Mouse (Mus musculus): ENCODE measurements around the gene Tjp1. TPM values are rescaled to one million over a fixed set of nuclear protein-coding genes. Genes with fewer than 3 reads are reported as not detected.

Tjp1 gene
- polyA plus RNA-seq, 1 experiment from 2014 or later: 2.6 TPM

GRCm38 (mm10) chr7:65359774-65360173 is 167.8 kb downstream of the Tjp1 start:
- no peak for DNase-seq (ENCODE audit: low spot score)

GRCm38 (mm10) chr7:65357538-65357937 is 170.0 kb downstream of the Tjp1 start:
- DNase-seq (ENCODE audit: low spot score): no peak

GRCm38 (mm10) chr7:65356204-65356603 is 171.4 kb downstream of the Tjp1 start:
- no peak for DNase-seq (ENCODE audit: low spot score)

- no peak for DNase-seq (ENCODE audit: low spot score)
Observed at GRCm38 (mm10) chr7:65354908-65355307, 172.7 kb downstream of the Tjp1 start.

- no peak for DNase-seq (ENCODE audit: low spot score)
Observed at GRCm38 (mm10) chr7:65350348-65351079, 177.1 kb downstream of the Tjp1 start.

- no peak for DNase-seq (ENCODE audit: low spot score)
Observed at GRCm38 (mm10) chr7:65348540-65348939, 179.0 kb downstream of the Tjp1 start.

GRCm38 (mm10) chr7:65345314-65345713 is 182.3 kb downstream of the Tjp1 start:
- no peak for DNase-seq (ENCODE audit: low spot score)

GRCm38 (mm10) chr7:65337581-65338270 is 189.9 kb downstream of the Tjp1 start:
- no peak for DNase-seq (ENCODE audit: low spot score)

- no peak for DNase-seq (ENCODE audit: low spot score)
Observed at GRCm38 (mm10) chr7:65333081-65333760, 194.4 kb downstream of the Tjp1 start.

- peak; percentile 40 for DNase-seq (ENCODE audit: low spot score)
Observed at GRCm38 (mm10) chr7:65319047-65319725, 208.4 kb downstream of the Tjp1 start.

- DNase-seq (ENCODE audit: low spot score): peak; percentile 37
Observed at GRCm38 (mm10) chr7:65317418-65317817, 210.2 kb downstream of the Tjp1 start.

- no peak for DNase-seq (ENCODE audit: low spot score)
Observed at GRCm38 (mm10) chr7:65315182-65315581, 212.4 kb downstream of the Tjp1 start.

GRCm38 (mm10) chr7:65296675-65297589 is 230.6 kb downstream of the Tjp1 start:
- no peak for DNase-seq (ENCODE audit: low spot score)

- no peak for DNase-seq (ENCODE audit: low spot score)
Observed at GRCm38 (mm10) chr7:65282886-65283285, 244.7 kb downstream of the Tjp1 start.

- no peak for DNase-seq (ENCODE audit: low spot score)
Observed at GRCm38 (mm10) chr7:65281960-65282359, 245.6 kb downstream of the Tjp1 start.

GRCm38 (mm10) chr7:65280944-65281912 is 246.4 kb downstream of the Tjp1 start:
- no peak for DNase-seq (ENCODE audit: low spot score)

- DNase-seq (ENCODE audit: low spot score): no peak
Observed at GRCm38 (mm10) chr7:65279277-65279676, 248.3 kb downstream of the Tjp1 start.

GRCm38 (mm10) chr7:65275761-65276160 is 251.8 kb downstream of the Tjp1 start:
- no peak for DNase-seq (ENCODE audit: low spot score)

- no peak for DNase-seq (ENCODE audit: low spot score)
Observed at GRCm38 (mm10) chr7:65274216-65274615, 253.4 kb downstream of the Tjp1 start.
